Mouse (Mus musculus): ENCODE results near the gene Mcoln2.

DNA sequence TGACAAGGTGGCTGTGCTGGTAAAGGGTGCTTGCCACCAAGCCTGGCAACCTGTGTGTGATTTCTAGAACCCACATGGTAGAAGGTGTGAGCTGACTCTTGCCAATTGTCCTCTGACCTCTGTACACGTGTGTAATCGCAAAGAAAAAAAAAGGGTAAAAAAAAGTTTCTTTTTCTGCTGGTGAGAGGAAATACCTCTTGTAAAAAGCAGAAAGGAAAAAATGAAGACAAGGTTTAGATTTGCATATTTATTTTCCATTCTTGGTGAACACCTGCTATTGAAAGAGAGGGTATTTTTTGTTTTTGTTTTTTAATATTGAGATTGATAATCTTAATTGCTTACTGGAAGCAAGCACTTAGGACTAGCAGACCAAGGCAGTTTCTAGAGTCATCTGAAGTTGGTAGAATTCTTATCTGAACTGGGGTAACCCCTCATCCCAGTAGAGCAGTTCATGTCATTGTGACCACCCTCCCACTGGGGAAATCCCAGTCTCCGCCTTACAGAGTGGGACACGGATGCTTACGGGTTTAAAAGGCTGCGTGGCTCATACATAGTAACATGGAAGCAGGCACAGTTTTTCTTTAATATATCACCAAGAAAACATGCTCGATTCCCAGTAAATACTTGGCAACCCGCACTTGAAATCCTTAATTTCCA is 26.7 kb upstream of the Mcoln2 start:
- TF ChIP-seq ZC3H11A (IDR thresholded peaks at IDR 0.05; ENCODE audit: borderline replicate concordance, low read depth, low read length), result no peak
- TF ChIP-seq HCFC1 (IDR thresholded peaks at IDR 0.05; ENCODE audit: borderline replicate concordance, insufficient read depth, low read length), result no peak
- no peak for TF ChIP-seq CHD2 (IDR thresholded peaks at IDR 0.05; ENCODE audit: low read depth, low read length)
- TF ChIP-seq MAFK (IDR thresholded peaks at IDR 0.05; ENCODE audit: insufficient read depth, low read depth, low read length), result no peak
- no peak for TF ChIP-seq ZNF384 (IDR thresholded peaks at IDR 0.05; ENCODE audit: low read depth, low read length)
